Mouse (Mus musculus): ENCODE results near the gene Oat. TPM values are rescaled to one million over a fixed set of nuclear protein-coding genes. Genes with fewer than 3 reads are reported as not detected.

Oat gene
- polyA plus RNA-seq, 2 experiments: 169 to 250 TPM

- no peaks in the 10 kb centered on the region for H3K27me3 ChIP-seq (ENCODE audit: control insufficient read depth, insufficient read depth, low read length)
- peak overlapping the region; percentile 36 for H3K4me2 ChIP-seq (replicated peaks; ENCODE audit: low read depth, low read length, severe bottlenecking)
- DNase-seq (ENCODE audit: low spot score) (peak; percentile 64), ATAC-seq (ENCODE audit: low FRiP score, low read depth) (no peak)
- peaks cover 27% of the 10 kb centered on the region for H3K4me1 ChIP-seq (ENCODE audit: control insufficient read depth, insufficient read depth, low read length)
- 63% methylated on average over 8 of the region's 8 CpGs for WGBS
- no peak overlapping the region for H3K4me3 ChIP-seq (replicated peaks; ENCODE audit: low read length)
- no peak overlapping the region for H3K9ac ChIP-seq (ENCODE audit: low read depth, low read length, severe bottlenecking)
- no peaks in the 10 kb centered on the region for H3K9me3 ChIP-seq (ENCODE audit: control insufficient read depth, low read length)
- peak overlapping the region; percentile 61; the same call in 1 of the 2 replicates for H3K27ac ChIP-seq (replicated peaks; ENCODE audit: low read depth, low read length)
- TF ChIP-seq POLR2A (IDR thresholded peaks at IDR 0.05; ENCODE audit: borderline replicate concordance, extremely low read depth, insufficient read depth, insufficient read length): no peak
- peaks cover 32% of the 10 kb centered on the region for H3K36me3 ChIP-seq (ENCODE audit: control insufficient read depth, insufficient read depth, low read length)
Measured at GRCm38 (mm10) chr7:132571481-132571880, 4.7 kb downstream of the Oat start.

GRCm38 (mm10) chr7:132570071-132570470, 6.1 kb downstream of the Oat start:
- Histone ChIP-seq H3K9me3 (ENCODE audit: control insufficient read depth, low read length) (no peaks in the 10 kb centered on the region), H3K4me2 (replicated peaks; ENCODE audit: low read depth, low read length, severe bottlenecking) (no peak overlapping the region), H3K9ac (ENCODE audit: low read depth, low read length, severe bottlenecking) (no peak overlapping the region), H3K4me1 (ENCODE audit: control insufficient read depth, insufficient read depth, low read length) (peaks cover 22% of the 10 kb centered on the region), H3K27me3 (ENCODE audit: control insufficient read depth, insufficient read depth, low read length) (no peaks in the 10 kb centered on the region), H3K27ac (replicated peaks; ENCODE audit: low read depth, low read length) (no peak overlapping the region), H3K36me3 (ENCODE audit: control insufficient read depth, insufficient read depth, low read length) (peaks cover 39% of the 10 kb centered on the region), H3K4me3 (replicated peaks; ENCODE audit: low read length) (no peak overlapping the region)
- no peak for DNase-seq (ENCODE audit: low spot score)
- no peak for TF ChIP-seq POLR2A (IDR thresholded peaks at IDR 0.05; ENCODE audit: borderline replicate concordance, extremely low read depth, insufficient read depth, insufficient read length)
- ATAC-seq (ENCODE audit: low FRiP score, low read depth): no peak
- 79% methylated on average over 5 of the region's 5 CpGs for WGBS

- DNase-seq (ENCODE audit: low spot score): no peak
Measured at GRCm38 (mm10) chr7:132568817-132569216, 7.4 kb downstream of the Oat start.

GRCm38 (mm10) chr7:132565831-132566230, 10.4 kb downstream of the Oat start:
- ATAC-seq (ENCODE audit: low FRiP score, low read depth): no peak
- Histone ChIP-seq H3K4me3 (replicated peaks; ENCODE audit: low read length) (no peak overlapping the region), H3K4me1 (ENCODE audit: control insufficient read depth, insufficient read depth, low read length) (no peaks in the 10 kb centered on the region; the same call in 1 of the 2 replicates), H3K36me3 (ENCODE audit: control insufficient read depth, insufficient read depth, low read length) (peaks cover 80% of the 10 kb centered on the region), H3K9ac (ENCODE audit: low read depth, low read length, severe bottlenecking) (no peak overlapping the region), H3K4me2 (replicated peaks; ENCODE audit: low read depth, low read length, severe bottlenecking) (no peak overlapping the region), H3K27me3 (ENCODE audit: control insufficient read depth, insufficient read depth, low read length) (no peaks in the 10 kb centered on the region), H3K27ac (replicated peaks; ENCODE audit: low read depth, low read length) (no peak overlapping the region), H3K9me3 (ENCODE audit: control insufficient read depth, low read length) (no peaks in the 10 kb centered on the region)
- 60% methylated on average over 1 of the region's 1 CpGs for WGBS
- TF ChIP-seq POLR2A (IDR thresholded peaks at IDR 0.05; ENCODE audit: borderline replicate concordance, extremely low read depth, insufficient read depth, insufficient read length): no peak
- DNase-seq (ENCODE audit: low spot score): no peak

More at GRCm38 (mm10) chr7:132568817-132569216, 7.4 kb downstream of the Oat start:
- TF ChIP-seq POLR2A (IDR thresholded peaks at IDR 0.05; ENCODE audit: borderline replicate concordance, extremely low read depth, insufficient read depth, insufficient read length): no peak
- H3K9me3 ChIP-seq (ENCODE audit: control insufficient read depth, low read length): no peaks in the 10 kb centered on the region
- H3K27me3 ChIP-seq (ENCODE audit: control insufficient read depth, insufficient read depth, low read length): no peaks in the 10 kb centered on the region
- peaks cover 50% of the 10 kb centered on the region for H3K36me3 ChIP-seq (ENCODE audit: control insufficient read depth, insufficient read depth, low read length)
- H3K4me2 ChIP-seq (replicated peaks; ENCODE audit: low read depth, low read length, severe bottlenecking): no peak overlapping the region
- no peak overlapping the region for H3K9ac ChIP-seq (ENCODE audit: low read depth, low read length, severe bottlenecking)
- no peak for ATAC-seq (ENCODE audit: low FRiP score, low read depth)
- no peak overlapping the region for H3K4me3 ChIP-seq (replicated peaks; ENCODE audit: low read length)
- 82% methylated on average over 6 of the region's 6 CpGs for WGBS
- no peak overlapping the region for H3K27ac ChIP-seq (replicated peaks; ENCODE audit: low read depth, low read length)
- peaks cover 20% of the 10 kb centered on the region for H3K4me1 ChIP-seq (ENCODE audit: control insufficient read depth, insufficient read depth, low read length)

- no peak overlapping the region for H3K9ac ChIP-seq (ENCODE audit: low read depth, low read length, severe bottlenecking)
Measured at GRCm38 (mm10) chr7:132559138-132559766, 16.9 kb downstream of the Oat start.

More at GRCm38 (mm10) chr7:132559138-132559766, 16.9 kb downstream of the Oat start:
- H3K4me1 ChIP-seq (ENCODE audit: control insufficient read depth, insufficient read depth, low read length): no peaks in the 10 kb centered on the region; the same call in 1 of the 2 replicates
- peaks cover 76% of the 10 kb centered on the region for H3K36me3 ChIP-seq (ENCODE audit: control insufficient read depth, insufficient read depth, low read length)
- no peak overlapping the region for H3K4me3 ChIP-seq (replicated peaks; ENCODE audit: low read length)
- no peaks in the 10 kb centered on the region for H3K27me3 ChIP-seq (ENCODE audit: control insufficient read depth, insufficient read depth, low read length)
- H3K4me2 ChIP-seq (replicated peaks; ENCODE audit: low read depth, low read length, severe bottlenecking): no peak overlapping the region
- DNase-seq (ENCODE audit: low spot score) (no peak), ATAC-seq (ENCODE audit: low FRiP score, low read depth) (no peak)
- 34% methylated on average over 3 of the region's 3 CpGs for WGBS
- no peak for TF ChIP-seq POLR2A (IDR thresholded peaks at IDR 0.05; ENCODE audit: borderline replicate concordance, extremely low read depth, insufficient read depth, insufficient read length)
- no peaks in the 10 kb centered on the region for H3K9me3 ChIP-seq (ENCODE audit: control insufficient read depth, low read length)
- no peak overlapping the region for H3K27ac ChIP-seq (replicated peaks; ENCODE audit: low read depth, low read length)

Data from limb, embryonic 14.5 days (tissue).